Mouse (Mus musculus) forebrain, embryonic 10.5 days (tissue): ENCODE results near the gene Mms22l. TPM values are rescaled to one million over a fixed set of nuclear protein-coding genes. Genes with fewer than 3 reads are reported as not detected.

Experiments used
- DNase-seq: peaks from one replicate; pipeline ENCODE4 v3.0.0-alpha.2; 2017; ENCODE audit warnings: low spot score; ENCODE audit errors: extremely low spot score
- H3K27ac ChIP-seq: fragments of 300-500 bp; sonication (generic); 2 replicates; pipeline ENCODE4 v1.5.1; 2016; ENCODE audit warnings: mild to moderate bottlenecking
- H3K27me3 ChIP-seq: fragments of 300-500 bp; sonication (generic); 2 replicates; pipeline ENCODE4 v1.6.1; 2016; ENCODE audit warnings: mild to moderate bottlenecking; ENCODE audit not compliant: poor library complexity, severe bottlenecking
- H3K36me3 ChIP-seq: fragments of 300-500 bp; sonication (generic); replicated peaks from 2 replicates; pipeline ENCODE4 v1.6.1; 2016; ENCODE audit warnings: mild to moderate bottlenecking, moderate library complexity
- H3K4me1 ChIP-seq: fragments of 300-500 bp; sonication (generic); 2 replicates; pipeline ENCODE4 v1.6.1; 2016
- H3K4me3 ChIP-seq: fragments of 300-500 bp; sonication (generic); 2 replicates; pipeline ENCODE4 v1.5.1; 2016; ENCODE audit warnings: mild to moderate bottlenecking, moderate library complexity
- H3K9me3 ChIP-seq: fragments of 300-500 bp; sonication (generic); 2 replicates; pipeline ENCODE4 v1.6.1; 2016; ENCODE audit warnings: mild to moderate bottlenecking, moderate library complexity
- WGBS: fragments of 180-500 bp; shearing (Covaris S2); methylation state at CpG from one replicate; pipeline ENCODE4 v1.1.7; 2016; 5-methylcytosine and 5-hydroxymethylcytosine counted together
- polyA plus RNA-seq: library from polyadenylated mRNA; unstranded; fragments of >200 nt; fragmentation: Nextera tagmentation; extraction: Ambion mirVana; gene quantifications from 2 replicates; pipeline ENCODE4 v1.2.1, GENCODE M21; 2016

Mms22l gene
- polyA plus RNA-seq, 1 experiment from 2014 or later, result 50.0 TPM

DNA sequence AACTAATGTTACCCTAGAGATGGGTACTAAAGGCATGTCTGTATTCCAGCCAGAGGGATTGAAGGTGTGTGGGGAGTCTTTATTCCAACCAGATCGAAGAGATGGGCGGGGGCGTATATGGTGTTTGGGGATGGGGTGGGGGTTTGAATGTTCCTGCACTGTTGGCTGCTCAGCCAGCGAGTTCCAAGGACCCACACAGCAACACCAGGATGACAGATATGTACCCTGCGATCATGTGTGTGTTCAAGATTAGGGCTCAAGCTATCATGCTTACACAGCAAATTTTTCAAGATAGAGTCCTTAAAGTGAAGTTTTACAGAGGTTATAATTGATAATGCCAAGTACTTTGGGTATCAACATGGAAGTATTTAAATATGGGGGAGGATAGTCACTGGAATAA, 81.3 kb downstream of the Mms22l start:
- DNase-seq, result no peak
- Histone ChIP-seq H3K27me3 (no peaks in the 10 kb centered on the region), H3K4me1 (no peaks in the 10 kb centered on the region), H3K9me3 (peaks cover 4% of the 10 kb centered on the region; the same call in 1 of the 2 replicates), H3K4me3 (no peak overlapping the region), H3K27ac (no peak overlapping the region), H3K36me3 (peaks cover 70% of the 10 kb centered on the region)
- 91% methylated on average over 5 of the region's 5 CpGs for WGBS

DNA sequence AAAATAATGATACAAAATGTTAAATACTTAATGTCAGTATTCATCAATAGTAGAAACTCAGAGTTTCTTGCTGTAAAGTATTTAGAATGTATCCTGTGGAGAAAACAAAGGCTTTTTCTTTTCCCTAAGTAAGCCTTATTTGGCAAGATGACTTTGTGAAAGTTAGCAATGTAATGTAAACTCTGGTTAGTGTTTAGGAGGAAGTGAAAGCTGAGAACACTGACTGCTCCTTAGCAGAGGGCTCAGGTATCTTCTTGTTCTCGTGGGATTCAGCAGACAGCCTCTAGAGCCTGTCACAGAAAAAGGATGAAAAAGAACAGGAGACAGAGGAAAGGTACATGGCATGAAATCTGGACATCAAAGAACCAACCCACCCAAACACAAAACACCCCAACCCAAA, 86.0 kb downstream of the Mms22l start:
- no peak for DNase-seq
- Histone ChIP-seq H3K36me3 (peaks cover 86% of the 10 kb centered on the region), H3K4me1 (no peaks in the 10 kb centered on the region), H3K27me3 (no peaks in the 10 kb centered on the region), H3K27ac (no peak overlapping the region), H3K9me3 (no peaks in the 10 kb centered on the region), H3K4me3 (no peak overlapping the region)
- WGBS, result 86% methylated on average over 1 of the region's 1 CpGs

DNA sequence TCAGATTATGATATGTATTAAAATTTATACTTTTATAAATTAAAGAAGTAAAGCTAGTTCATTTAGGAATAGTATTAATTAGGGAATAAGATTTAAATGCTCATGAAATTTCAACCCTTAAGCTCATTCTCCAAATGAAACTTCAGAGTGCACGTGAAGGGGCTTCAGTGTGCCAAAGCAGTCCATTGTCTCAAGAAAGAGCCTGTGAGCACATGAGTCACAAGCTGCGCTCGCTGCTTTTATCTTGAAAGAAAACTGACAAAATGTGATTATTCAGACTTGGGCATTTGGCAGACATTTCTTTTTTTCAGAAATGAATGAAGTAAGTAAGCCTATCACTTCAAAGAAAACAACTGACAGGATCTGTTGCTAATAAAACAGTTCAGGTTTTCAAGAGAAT, 87.7 kb downstream of the Mms22l start:
- Histone ChIP-seq H3K4me1 (no peaks in the 10 kb centered on the region), H3K27ac (no peak overlapping the region), H3K9me3 (no peaks in the 10 kb centered on the region), H3K27me3 (no peaks in the 10 kb centered on the region), H3K4me3 (no peak overlapping the region), H3K36me3 (peaks cover 86% of the 10 kb centered on the region)
- WGBS, result 81% methylated on average over 3 of the region's 3 CpGs
- DNase-seq, result no peak

DNA sequence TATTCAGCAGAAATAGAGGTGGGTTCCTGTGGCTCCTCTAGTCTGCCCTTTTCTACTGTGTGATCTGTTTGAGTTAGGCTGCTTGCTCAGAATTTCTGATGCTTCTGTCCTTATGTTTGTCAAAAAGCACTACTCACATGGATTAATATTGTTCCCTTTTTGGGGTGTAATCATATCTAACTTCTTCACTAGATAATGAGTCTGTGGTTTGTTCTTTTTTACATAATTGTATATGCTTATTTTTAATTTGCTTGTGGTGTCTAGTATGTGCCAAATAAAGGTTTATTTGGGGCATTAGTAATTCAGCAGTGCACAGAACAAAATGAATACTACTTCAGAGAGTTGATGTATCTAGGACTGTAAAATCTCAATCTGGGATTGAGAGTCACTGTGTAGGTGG, 98.6 kb downstream of the Mms22l start:
- no peak overlapping the region for H3K27ac ChIP-seq
- H3K9me3 ChIP-seq, result no peaks in the 10 kb centered on the region
- H3K27me3 ChIP-seq, result no peaks in the 10 kb centered on the region
- no peaks in the 10 kb centered on the region for H3K4me1 ChIP-seq
- DNase-seq, result no peak
- H3K36me3 ChIP-seq, result peaks cover 87% of the 10 kb centered on the region
- H3K4me3 ChIP-seq, result no peak overlapping the region

DNA sequence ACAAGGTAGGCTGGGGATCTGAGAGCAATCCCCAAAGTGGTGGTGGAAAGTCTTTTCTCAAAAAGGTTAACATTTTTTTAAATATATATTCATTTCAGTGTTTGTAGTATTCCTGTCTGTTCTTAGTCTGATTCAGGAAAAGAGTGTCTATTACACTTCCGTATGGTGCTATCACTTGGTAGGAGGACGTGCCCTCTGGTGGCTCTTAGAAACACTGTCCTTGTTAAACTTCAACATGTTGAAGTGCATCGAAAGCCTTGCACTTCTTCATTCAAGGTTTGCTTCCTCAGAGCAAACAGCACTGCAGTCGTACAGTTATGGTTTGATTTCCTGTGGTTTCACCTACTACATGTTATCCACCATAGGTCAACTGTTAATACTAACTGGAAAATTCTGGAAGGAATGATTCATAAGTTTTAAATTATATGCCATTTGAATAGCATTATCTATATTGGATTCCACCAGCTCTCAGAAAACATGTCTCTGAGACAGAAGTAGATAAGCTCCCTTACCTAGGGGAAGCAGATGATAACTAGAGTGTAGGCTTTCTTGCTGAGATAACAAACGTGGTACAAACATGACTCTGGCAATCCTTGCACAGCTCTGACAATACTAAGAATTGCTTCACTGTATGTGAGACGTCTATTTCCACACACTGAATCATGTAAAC, 100.8 kb downstream of the Mms22l start:
- Histone ChIP-seq H3K4me3 (no peak overlapping the region), H3K4me1 (no peaks in the 10 kb centered on the region), H3K9me3 (no peaks in the 10 kb centered on the region), H3K27me3 (no peaks in the 10 kb centered on the region), H3K36me3 (peaks cover 88% of the 10 kb centered on the region), H3K27ac (no peak overlapping the region)
- DNase-seq, result no peak
- 90% methylated on average over 6 of the region's 6 CpGs for WGBS

DNA sequence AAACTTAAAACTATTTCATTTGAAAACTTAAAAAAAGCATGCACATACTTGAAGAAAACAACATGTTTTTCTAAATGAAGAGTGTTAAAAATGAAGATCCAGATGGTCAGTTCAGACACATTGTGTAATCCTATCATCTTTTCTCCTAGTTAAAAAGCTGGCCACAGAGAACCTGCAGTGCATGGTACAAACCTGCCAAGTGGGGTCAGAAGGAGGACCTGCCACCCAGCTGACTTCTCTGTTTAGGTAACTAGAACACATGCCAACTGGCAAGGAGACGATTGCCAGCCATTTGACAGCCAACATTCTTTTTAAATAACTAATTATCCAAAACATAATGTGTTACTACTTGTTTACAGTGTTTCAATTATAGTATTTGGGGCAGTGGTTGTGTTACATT, 102.4 kb downstream of the Mms22l start:
- no peaks in the 10 kb centered on the region for H3K4me1 ChIP-seq
- H3K4me3 ChIP-seq, result no peak overlapping the region
- H3K27ac ChIP-seq, result no peak overlapping the region
- H3K36me3 ChIP-seq, result peaks cover 88% of the 10 kb centered on the region
- DNase-seq, result no peak
- no peaks in the 10 kb centered on the region for H3K9me3 ChIP-seq
- 96% methylated on average over 1 of the region's 1 CpGs for WGBS
- H3K27me3 ChIP-seq, result no peaks in the 10 kb centered on the region

DNA sequence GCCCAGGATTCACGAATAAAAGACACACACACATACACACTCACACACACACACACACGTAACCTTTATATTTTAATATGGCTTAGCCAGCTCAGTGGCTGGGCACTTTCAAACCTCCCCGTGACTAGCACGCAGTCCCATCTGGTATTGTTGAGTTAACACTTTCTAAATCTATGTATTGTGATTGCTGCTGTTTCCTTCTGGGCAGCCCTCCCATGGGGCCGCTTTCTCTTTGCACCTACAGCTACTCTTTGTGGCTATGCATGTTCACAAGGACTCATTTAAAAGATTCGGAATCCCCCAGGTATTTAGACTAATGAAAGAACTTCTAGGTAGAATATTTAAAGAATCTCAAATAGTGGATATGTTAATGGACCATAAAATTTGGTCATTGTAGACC, 105.5 kb downstream of the Mms22l start:
- Histone ChIP-seq H3K4me1 (no peaks in the 10 kb centered on the region), H3K27me3 (no peaks in the 10 kb centered on the region), H3K4me3 (no peak overlapping the region), H3K36me3 (peaks cover 95% of the 10 kb centered on the region), H3K27ac (no peak overlapping the region), H3K9me3 (no peaks in the 10 kb centered on the region)
- no peak for DNase-seq
- 96% methylated on average over 6 of the region's 6 CpGs for WGBS

DNA sequence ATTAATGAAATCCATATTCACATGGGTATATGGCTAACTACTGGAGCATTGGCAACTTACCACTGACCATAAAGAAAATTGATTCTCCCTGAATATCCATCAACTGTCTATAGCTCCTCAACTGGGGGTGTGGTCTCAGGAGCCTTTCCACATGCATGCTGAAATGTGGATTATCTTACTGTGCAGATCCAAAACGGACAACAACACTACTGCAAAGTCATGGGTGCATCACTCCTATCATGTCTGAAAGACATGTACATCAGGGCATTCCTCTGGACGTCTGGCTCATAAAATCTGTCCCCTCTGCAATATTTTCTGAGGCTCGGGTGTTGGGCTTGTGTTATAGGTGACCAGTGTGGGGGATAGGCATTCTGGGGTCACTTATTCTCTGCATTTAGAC, 112.8 kb downstream of the Mms22l start:
- no peaks in the 10 kb centered on the region for H3K27me3 ChIP-seq
- peaks cover 40% of the 10 kb centered on the region for H3K36me3 ChIP-seq
- H3K9me3 ChIP-seq, result no peaks in the 10 kb centered on the region
- 88% methylated on average over 3 of the region's 3 CpGs for WGBS
- no peak overlapping the region for H3K27ac ChIP-seq
- H3K4me3 ChIP-seq, result no peak overlapping the region
- no peak for DNase-seq
- H3K4me1 ChIP-seq, result no peaks in the 10 kb centered on the region

DNA sequence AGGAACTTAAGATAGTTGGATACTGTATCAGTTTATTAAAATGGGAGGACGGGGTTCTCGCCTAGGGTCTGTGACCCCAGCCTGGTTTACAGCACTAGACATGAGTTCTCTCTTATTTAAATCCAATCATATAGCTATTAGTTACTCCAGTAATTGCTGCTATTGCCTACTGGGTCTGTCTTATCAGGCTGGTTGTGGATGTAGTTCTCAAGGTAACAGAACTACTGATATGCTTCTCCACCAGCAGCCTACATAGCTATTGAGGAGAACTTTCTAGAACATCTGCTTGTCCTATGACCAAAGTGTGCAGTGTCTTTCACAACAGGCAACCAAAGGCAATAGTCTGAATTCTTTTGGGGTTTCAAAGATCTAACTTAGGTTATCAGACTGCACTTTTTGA, 113.3 kb downstream of the Mms22l start:
- Histone ChIP-seq H3K9me3 (no peaks in the 10 kb centered on the region), H3K36me3 (peaks cover 37% of the 10 kb centered on the region), H3K4me1 (no peaks in the 10 kb centered on the region), H3K27me3 (no peaks in the 10 kb centered on the region), H3K27ac (no peak overlapping the region), H3K4me3 (no peak overlapping the region)
- 92% methylated on average over 2 of the region's 2 CpGs for WGBS
- no peak for DNase-seq

DNA sequence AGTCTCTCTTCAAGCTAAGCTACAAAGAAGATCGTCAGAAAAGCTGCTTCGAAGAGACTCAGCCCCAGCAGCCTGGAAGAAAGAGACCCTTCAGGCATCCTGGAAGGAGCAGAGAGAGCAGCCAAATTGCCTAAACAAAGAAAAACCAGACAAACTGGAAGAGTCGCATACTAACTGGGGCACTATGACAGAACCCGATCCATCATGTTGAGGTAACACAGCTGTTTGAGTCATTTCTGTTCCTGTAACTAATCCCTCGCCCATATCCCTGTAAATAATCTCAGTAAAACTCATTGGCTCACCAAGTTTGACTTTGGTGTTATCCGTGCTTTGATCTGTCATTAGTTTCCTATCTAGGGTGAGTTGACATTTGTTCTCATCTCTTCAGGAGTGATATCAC, 123.8 kb downstream of the Mms22l start:
- DNase-seq, result no peak
- H3K27me3 ChIP-seq, result no peaks in the 10 kb centered on the region
- no peaks in the 10 kb centered on the region for H3K9me3 ChIP-seq
- no peak overlapping the region for H3K27ac ChIP-seq
- H3K4me3 ChIP-seq, result no peak overlapping the region
- 81% methylated on average over 6 of the region's 6 CpGs for WGBS
- H3K36me3 ChIP-seq, result 0 out of 2 replicates have a peak, but pooled peaks cover 4% of the 10 kb centered on the region
- no peaks in the 10 kb centered on the region for H3K4me1 ChIP-seq

DNA sequence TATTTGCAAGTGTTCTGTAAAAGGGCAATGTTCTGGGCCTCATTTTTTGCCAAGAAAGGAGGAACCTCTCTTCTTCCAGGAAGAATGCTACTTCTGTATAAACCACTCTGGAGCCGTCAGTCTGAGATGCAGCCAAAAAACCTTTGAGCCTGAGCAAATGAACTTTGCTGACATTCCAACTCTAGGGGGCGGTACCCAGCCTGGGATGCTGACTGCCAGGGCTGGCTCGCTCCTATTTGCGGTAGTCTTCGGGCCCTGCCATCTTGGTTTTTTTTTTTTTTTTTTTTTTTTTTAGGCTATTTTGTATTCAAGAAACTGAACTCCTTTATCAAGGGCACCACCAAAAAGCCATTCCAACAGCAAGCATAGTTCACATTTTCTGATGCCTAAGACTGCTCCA, 124.2 kb downstream of the Mms22l start:
- WGBS, result 94% methylated on average over 5 of the region's 5 CpGs
- Histone ChIP-seq H3K4me1 (no peaks in the 10 kb centered on the region), H3K27me3 (no peaks in the 10 kb centered on the region), H3K4me3 (no peak overlapping the region), H3K27ac (no peak overlapping the region), H3K36me3 (0 out of 2 replicates have a peak, but pooled peaks cover 4% of the 10 kb centered on the region), H3K9me3 (no peaks in the 10 kb centered on the region)
- no peak for DNase-seq

DNA sequence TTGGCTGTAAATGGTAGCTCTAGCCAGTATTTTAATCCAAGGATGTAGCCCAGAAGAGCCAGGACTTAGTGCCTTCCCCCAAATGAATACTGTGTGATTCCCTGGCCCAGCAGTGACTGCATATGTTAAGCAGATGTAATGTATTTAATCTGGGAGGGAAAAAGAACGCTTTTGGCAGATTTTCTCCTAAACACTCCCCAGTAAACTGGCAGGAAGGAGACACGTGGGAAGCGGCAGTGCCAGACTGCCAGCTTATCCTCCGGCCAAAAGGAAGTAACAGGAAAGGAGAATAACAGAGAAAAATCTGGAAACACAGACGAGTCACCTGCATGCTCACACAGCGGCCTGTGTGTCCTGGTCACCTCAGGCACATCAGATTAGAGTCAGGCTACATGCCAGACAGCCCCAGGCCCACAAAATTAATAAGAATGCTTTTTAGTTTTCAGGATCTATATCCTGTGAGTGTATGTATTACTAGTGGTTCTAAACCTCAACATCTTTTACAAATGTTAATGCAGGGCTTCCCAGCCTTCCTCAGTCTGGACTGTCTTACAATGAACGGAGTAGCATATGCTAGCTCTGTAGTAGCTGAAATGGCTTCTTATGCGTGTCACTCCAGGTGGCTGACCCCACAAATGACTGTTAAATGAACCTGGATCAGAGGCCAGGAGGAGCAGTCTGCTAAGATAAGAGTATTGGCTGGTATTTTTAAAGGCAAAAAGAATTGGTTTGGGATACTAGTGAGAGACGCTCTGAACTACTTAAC, 125.4 kb downstream of the Mms22l start:
- H3K36me3 ChIP-seq, result 0 out of 2 replicates have a peak, but pooled peaks cover 4% of the 10 kb centered on the region
- no peaks in the 10 kb centered on the region for H3K27me3 ChIP-seq
- 81% methylated on average over 9 of the region's 9 CpGs for WGBS
- no peak overlapping the region for H3K27ac ChIP-seq
- DNase-seq, result no peak
- H3K4me3 ChIP-seq, result no peak overlapping the region
- no peaks in the 10 kb centered on the region for H3K4me1 ChIP-seq
- no peaks in the 10 kb centered on the region for H3K9me3 ChIP-seq

DNA sequence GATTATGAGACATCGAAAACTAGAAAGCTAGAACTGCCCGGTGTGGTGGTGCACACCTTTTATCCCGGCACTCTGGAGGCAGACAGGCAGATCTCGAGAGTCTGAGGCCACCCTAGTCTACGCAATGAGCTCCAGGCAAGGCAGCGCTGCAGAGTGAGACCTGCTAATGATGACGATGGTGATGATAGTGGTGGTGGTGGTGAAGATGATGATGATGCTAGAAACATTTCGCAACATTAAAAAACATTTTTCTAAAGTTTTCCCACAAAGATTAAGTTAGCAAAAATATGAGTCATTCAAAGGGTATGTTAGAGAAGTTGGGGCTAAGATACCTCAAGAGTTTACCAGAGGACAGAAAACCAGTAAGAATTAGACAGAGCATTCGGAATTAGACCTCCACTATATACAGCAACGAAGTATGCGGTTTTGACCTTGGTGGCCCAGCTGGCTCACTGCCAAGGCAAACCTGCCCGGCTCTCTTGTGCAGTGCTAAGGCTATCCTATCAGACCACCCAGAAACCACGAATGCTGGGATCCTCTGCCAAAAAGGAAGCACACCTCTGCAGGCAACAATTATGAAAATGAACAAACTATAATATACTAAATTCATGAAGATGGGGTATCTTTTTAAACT, 129.8 kb downstream of the Mms22l start:
- H3K36me3 ChIP-seq, result no peaks in the 10 kb centered on the region
- H3K27ac ChIP-seq, result no peak overlapping the region
- H3K27me3 ChIP-seq, result no peaks in the 10 kb centered on the region
- 92% methylated on average over 13 of the region's 13 CpGs for WGBS
- H3K9me3 ChIP-seq, result no peaks in the 10 kb centered on the region
- H3K4me3 ChIP-seq, result no peak overlapping the region
- DNase-seq, result no peak
- no peaks in the 10 kb centered on the region for H3K4me1 ChIP-seq
